Mouse (Mus musculus): ENCODE data around the gene Apol9a. TPM values are rescaled to one million over a fixed set of nuclear protein-coding genes. Genes with fewer than 3 reads are reported as not detected.

The Apol9a gene
- polyA plus RNA-seq, 1 experiment, result 0.67 TPM

DNA sequence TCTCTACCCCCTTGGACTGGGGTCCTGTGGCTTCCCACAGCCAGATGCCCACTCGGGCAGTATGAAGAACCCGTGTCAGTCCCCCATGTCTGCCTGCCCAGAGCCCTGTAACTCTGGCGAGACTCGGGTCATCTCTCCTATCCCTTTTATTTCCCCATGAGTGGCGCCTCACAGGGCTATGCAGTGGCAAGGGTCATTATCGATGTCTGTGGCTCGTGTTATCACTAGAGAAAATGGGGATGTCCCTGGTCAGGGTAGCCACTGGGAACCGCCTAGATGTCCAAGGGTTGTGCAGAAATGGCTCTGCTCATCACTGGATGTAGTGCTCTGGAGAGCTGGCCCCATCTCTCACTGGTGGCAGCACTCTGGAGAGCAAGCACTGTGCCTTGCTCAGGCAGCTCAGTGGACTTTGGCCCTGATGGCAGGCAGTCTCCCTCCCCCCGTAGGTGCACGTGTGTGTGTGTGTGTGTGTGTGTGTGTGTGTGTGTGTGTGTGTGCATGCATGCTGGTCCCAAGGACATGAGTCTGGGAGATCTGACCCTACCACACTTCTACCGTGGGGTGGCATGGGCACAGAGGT lies 28.6 kb downstream of the Apol9a start:
- Histone ChIP-seq H3K4me3 (ENCODE audit: extremely low read depth, insufficient read depth, insufficient read length) (no peak overlapping the region), H3K4me1 (ENCODE audit: control insufficient read depth, insufficient read depth, insufficient read length) (no peaks in the 10 kb centered on the region), H3K27ac (ENCODE audit: insufficient read depth, low read length) (no peak overlapping the region), H3K36me3 (ENCODE audit: control insufficient read depth, insufficient read depth, low read length) (no peaks in the 10 kb centered on the region), H3K27me3 (ENCODE audit: control insufficient read depth, insufficient read depth, low read length) (no peaks in the 10 kb centered on the region)
- no peak for TF ChIP-seq CTCF (IDR thresholded peaks at IDR 0.05; ENCODE audit: extremely low read depth, insufficient read depth, insufficient read length, insufficient replicate concordance)
- TF ChIP-seq POLR2A (IDR thresholded peaks at IDR 0.05; ENCODE audit: low read depth, low read length), result no peak
- WGBS, result 81% methylated on average over 11 of the region's 11 CpGs
- DNase-seq (ENCODE audit: low read depth in 1 of 2, low spot score in 2 of 2), result no peak

GRCm38 (mm10) chr15:77381481-77381880 lies 29.5 kb downstream of the Apol9a start:
- H3K27me3 ChIP-seq (ENCODE audit: control insufficient read depth, insufficient read depth, low read length), result no peaks in the 10 kb centered on the region
- no peak for DNase-seq (ENCODE audit: low read depth in 1 of 2, low spot score in 2 of 2)
- no peak overlapping the region for H3K27ac ChIP-seq (ENCODE audit: insufficient read depth, low read length)
- TF ChIP-seq CTCF (IDR thresholded peaks at IDR 0.05; ENCODE audit: extremely low read depth, insufficient read depth, insufficient read length, insufficient replicate concordance) (no peak), POLR2A (IDR thresholded peaks at IDR 0.05; ENCODE audit: low read depth, low read length) (no peak)
- no peaks in the 10 kb centered on the region for H3K36me3 ChIP-seq (ENCODE audit: control insufficient read depth, insufficient read depth, low read length)
- H3K4me3 ChIP-seq (ENCODE audit: extremely low read depth, insufficient read depth, insufficient read length), result no peak overlapping the region
- H3K4me1 ChIP-seq (ENCODE audit: control insufficient read depth, insufficient read depth, insufficient read length), result no peaks in the 10 kb centered on the region
- 81% methylated on average over 6 of the region's 6 CpGs for WGBS

DNA sequence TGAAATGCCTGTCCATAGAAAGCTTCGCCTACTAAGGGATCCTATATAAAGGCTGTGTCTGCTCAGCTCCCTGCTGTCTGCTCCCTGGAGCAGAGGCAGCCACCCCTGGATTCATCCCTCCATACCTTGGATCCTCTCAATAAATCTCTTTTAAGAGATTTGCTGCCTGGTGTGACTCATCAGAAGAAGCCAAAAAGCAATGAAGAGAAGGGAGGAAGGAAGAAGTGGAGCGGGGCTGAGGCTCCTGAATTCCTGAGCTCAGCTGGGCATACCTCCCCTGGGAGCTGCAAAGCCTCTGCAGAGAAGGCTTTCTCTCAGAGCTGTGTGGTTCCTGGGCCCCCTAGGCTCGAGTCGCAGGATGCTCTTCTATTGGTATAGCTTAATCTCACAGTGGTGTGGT lies 31.0 kb downstream of the Apol9a start:
- TF ChIP-seq POLR2A (IDR thresholded peaks at IDR 0.05; ENCODE audit: low read depth, low read length), result no peak
- TF ChIP-seq CTCF (IDR thresholded peaks at IDR 0.05; ENCODE audit: extremely low read depth, insufficient read depth, insufficient read length, insufficient replicate concordance), result no peak
- 60% methylated on average over 4 of the region's 4 CpGs for WGBS
- H3K27ac ChIP-seq (ENCODE audit: insufficient read depth, low read length), result no peak overlapping the region
- no peak overlapping the region for H3K4me3 ChIP-seq (ENCODE audit: extremely low read depth, insufficient read depth, insufficient read length)
- no peaks in the 10 kb centered on the region for H3K4me1 ChIP-seq (ENCODE audit: control insufficient read depth, insufficient read depth, insufficient read length)
- DNase-seq (ENCODE audit: low read depth in 1 of 2, low spot score in 2 of 2), result no peak
- no peaks in the 10 kb centered on the region for H3K36me3 ChIP-seq (ENCODE audit: control insufficient read depth, insufficient read depth, low read length)
- H3K27me3 ChIP-seq (ENCODE audit: control insufficient read depth, insufficient read depth, low read length), result no peaks in the 10 kb centered on the region

DNA sequence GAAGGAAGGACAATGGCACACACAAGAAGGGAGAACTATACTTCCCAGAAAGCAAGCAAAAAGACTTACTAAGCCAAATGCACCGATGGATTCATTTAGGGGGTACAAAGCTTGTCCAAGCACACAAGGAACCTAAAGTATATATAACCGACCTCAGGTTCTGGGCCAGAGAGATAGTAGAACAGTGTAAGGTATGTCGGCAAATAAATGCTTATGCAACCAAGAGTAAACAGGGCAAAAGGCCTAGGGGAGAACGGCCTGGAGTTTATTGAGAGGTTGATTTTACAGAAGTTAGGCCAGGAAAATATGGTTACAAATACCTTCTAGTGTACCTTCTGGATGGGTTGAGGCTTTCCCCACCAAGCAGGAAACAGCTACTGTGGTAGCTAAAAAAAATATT lies 33.5 kb downstream of the Apol9a start:
- no peak for DNase-seq (ENCODE audit: low read depth in 1 of 2, low spot score in 2 of 2)
- Histone ChIP-seq H3K27ac (ENCODE audit: insufficient read depth, low read length) (no peak overlapping the region), H3K36me3 (ENCODE audit: control insufficient read depth, insufficient read depth, low read length) (no peaks in the 10 kb centered on the region), H3K27me3 (ENCODE audit: control insufficient read depth, insufficient read depth, low read length) (no peaks in the 10 kb centered on the region), H3K4me3 (ENCODE audit: extremely low read depth, insufficient read depth, insufficient read length) (no peak overlapping the region), H3K4me1 (ENCODE audit: control insufficient read depth, insufficient read depth, insufficient read length) (no peaks in the 10 kb centered on the region)
- 89% methylated on average over 4 of the region's 4 CpGs for WGBS
- TF ChIP-seq POLR2A (IDR thresholded peaks at IDR 0.05; ENCODE audit: low read depth, low read length), result no peak
- no peak for TF ChIP-seq CTCF (IDR thresholded peaks at IDR 0.05; ENCODE audit: extremely low read depth, insufficient read depth, insufficient read length, insufficient replicate concordance)

GRCm38 (mm10) chr15:77376920-77377319 lies 34.0 kb downstream of the Apol9a start:
- H3K27ac ChIP-seq (ENCODE audit: insufficient read depth, low read length), result no peak overlapping the region
- no peak for TF ChIP-seq CTCF (IDR thresholded peaks at IDR 0.05; ENCODE audit: extremely low read depth, insufficient read depth, insufficient read length, insufficient replicate concordance)
- no peak for TF ChIP-seq POLR2A (IDR thresholded peaks at IDR 0.05; ENCODE audit: low read depth, low read length)
- DNase-seq (ENCODE audit: low read depth in 1 of 2, low spot score in 2 of 2), result no peak

GRCm38 (mm10) chr15:77370588-77370987 lies 40.3 kb downstream of the Apol9a start:
- H3K4me3 ChIP-seq (ENCODE audit: extremely low read depth, insufficient read depth, insufficient read length), result no peak overlapping the region
- 91% methylated on average over 8 of the region's 8 CpGs for WGBS
- no peaks in the 10 kb centered on the region; the same call in 1 of the 2 replicates for H3K4me1 ChIP-seq (ENCODE audit: control insufficient read depth, insufficient read depth, insufficient read length)
- H3K27me3 ChIP-seq (ENCODE audit: control insufficient read depth, insufficient read depth, low read length), result no peaks in the 10 kb centered on the region
- no peaks in the 10 kb centered on the region for H3K36me3 ChIP-seq (ENCODE audit: control insufficient read depth, insufficient read depth, low read length)
- no peak for DNase-seq (ENCODE audit: low read depth in 1 of 2, low spot score in 2 of 2)
- TF ChIP-seq POLR2A (IDR thresholded peaks at IDR 0.05; ENCODE audit: low read depth, low read length) (no peak), CTCF (IDR thresholded peaks at IDR 0.05; ENCODE audit: extremely low read depth, insufficient read depth, insufficient read length, insufficient replicate concordance) (no peak)
- no peak overlapping the region for H3K27ac ChIP-seq (ENCODE audit: insufficient read depth, low read length)

More at GRCm38 (mm10) chr15:77376920-77377319, 34.0 kb downstream of the Apol9a start:
- Histone ChIP-seq H3K4me1 (ENCODE audit: control insufficient read depth, insufficient read depth, insufficient read length) (no peaks in the 10 kb centered on the region), H3K36me3 (ENCODE audit: control insufficient read depth, insufficient read depth, low read length) (no peaks in the 10 kb centered on the region), H3K27me3 (ENCODE audit: control insufficient read depth, insufficient read depth, low read length) (no peaks in the 10 kb centered on the region), H3K4me3 (ENCODE audit: extremely low read depth, insufficient read depth, insufficient read length) (no peak overlapping the region)
- WGBS, result 83% methylated on average over 7 of the region's 7 CpGs

GRCm38 (mm10) chr15:77369981-77370380 lies 41.0 kb downstream of the Apol9a start:
- TF ChIP-seq POLR2A (IDR thresholded peaks at IDR 0.05; ENCODE audit: low read depth, low read length) (no peak), CTCF (IDR thresholded peaks at IDR 0.05; ENCODE audit: extremely low read depth, insufficient read depth, insufficient read length, insufficient replicate concordance) (no peak)
- no peaks in the 10 kb centered on the region for H3K36me3 ChIP-seq (ENCODE audit: control insufficient read depth, insufficient read depth, low read length)
- H3K4me3 ChIP-seq (ENCODE audit: extremely low read depth, insufficient read depth, insufficient read length), result no peak overlapping the region
- H3K27ac ChIP-seq (ENCODE audit: insufficient read depth, low read length), result no peak overlapping the region
- no peaks in the 10 kb centered on the region; the same call in 1 of the 2 replicates for H3K4me1 ChIP-seq (ENCODE audit: control insufficient read depth, insufficient read depth, insufficient read length)
- H3K27me3 ChIP-seq (ENCODE audit: control insufficient read depth, insufficient read depth, low read length), result no peaks in the 10 kb centered on the region
- WGBS, result 92% methylated on average over 21 of the region's 21 CpGs
- no peak for DNase-seq (ENCODE audit: low read depth in 1 of 2, low spot score in 2 of 2)

All from spleen, adult 2 months (tissue).